11 mouse cellular contexts compared by ENCODE assay signal in genomic region chr15:51502742-51503270, GRCm38 (mm10).
DNase-seq lines count a peak whose midpoint lies in the region; ATAC-seq and TF ChIP-seq lines count a peak whose summit lies in the region.
"Had no signal": no experiment of that assay in that cellular context is flagged by ENCODE, and none has a peak within 500 bp of the region (broad histone marks: within the 10 kb centered on the region; RNA-seq: fewer than 3 reads in every experiment).

No protein-coding gene starts in this region.

- 0 out of 2 replicates have a peak, but pooled peaks have one; percentile 48 for ATAC-seq in forebrain, embryonic 15.5 days (replicated peaks)
- ATAC-seq in limb, embryonic 14.5 days (ENCODE audit: low FRiP score, low read depth), result 0 out of 2 replicates have a peak, but pooled peaks have one; percentile 28
- ATAC-seq: liver, postnatal 0 days had no signal

- H3K9me3 ChIP-seq in heart, embryonic 10.5 days, result no peaks in the 10 kb centered on the region
- H3K9me3 ChIP-seq in forebrain, embryonic 15.5 days, result no peaks in the 10 kb centered on the region
- no peaks in the 10 kb centered on the region for H3K9me3 ChIP-seq in limb, embryonic 14.5 days (ENCODE audit: control insufficient read depth, low read length)
- H3K9me3 ChIP-seq: neural tube, embryonic 12.5 days had no signal

- 58% methylated on average over 10 of the region's 10 CpGs for WGBS in heart, embryonic 10.5 days
- WGBS in forebrain, embryonic 15.5 days, result 23% methylated on average over 10 of the region's 10 CpGs
- WGBS in limb, embryonic 14.5 days, result 19% methylated on average over 10 of the region's 10 CpGs

- H3K36me3 ChIP-seq in heart, embryonic 10.5 days, result no peaks in the 10 kb centered on the region
- no peaks in the 10 kb centered on the region for H3K36me3 ChIP-seq in forebrain, embryonic 15.5 days
- H3K36me3 ChIP-seq in limb, embryonic 14.5 days (ENCODE audit: control insufficient read depth, insufficient read depth, low read length), result no peaks in the 10 kb centered on the region
- H3K36me3 ChIP-seq: neural tube, embryonic 12.5 days had no signal

- 0 out of 2 replicates have a peak overlapping the region, but pooled peaks have one; percentile 26 for H3K9ac ChIP-seq in forebrain, embryonic 15.5 days (replicated peaks)
- peak overlapping the region; percentile 8; the same call in 1 of the 2 replicates for H3K9ac ChIP-seq in limb, embryonic 14.5 days (ENCODE audit: low read depth, low read length, severe bottlenecking)
- H3K9ac ChIP-seq: liver, postnatal 0 days; neural tube, embryonic 12.5 days had no signal

- TF ChIP-seq CTCF in brain, embryonic 14.5 days (IDR thresholded peaks at IDR 0.05; ENCODE audit: borderline replicate concordance, extremely low read depth, insufficient read depth, insufficient read length), result no peak

- H3K4me3 ChIP-seq in heart, embryonic 10.5 days, result no peak overlapping the region
- peak overlapping the region; percentile 18; the same call in 1 of the 2 replicates for H3K4me3 ChIP-seq in forebrain, embryonic 15.5 days
- H3K4me3 ChIP-seq in limb, embryonic 14.5 days (replicated peaks; ENCODE audit: low read length), result peak overlapping the region; percentile 7; the same call in 1 of the 2 replicates
- H3K4me3 ChIP-seq: neural tube, embryonic 12.5 days had no signal

- 0 out of 2 replicates have a peak overlapping the region, but pooled peaks have one; percentile 29 for H3K27ac ChIP-seq in heart, embryonic 10.5 days
- peak overlapping the region; percentile 19; the same call in 1 of the 2 replicates for H3K27ac ChIP-seq in forebrain, embryonic 15.5 days (replicated peaks)
- H3K27ac ChIP-seq in limb, embryonic 14.5 days (replicated peaks; ENCODE audit: low read depth, low read length), result peak overlapping the region; percentile 65
- H3K27ac ChIP-seq: neural tube, embryonic 12.5 days had no signal

- DNase-seq in heart, embryonic 10.5 days (ENCODE audit: low spot score), result no peak
- no peak for DNase-seq in heart, adult 9 months (ENCODE audit: low spot score in 2 of 2)
- DNase-seq in brain, embryonic 14.5 days (ENCODE audit: low read depth), result peak; percentile 67
- no peak for DNase-seq in limb, embryonic 14.5 days (ENCODE audit: low spot score)
- DNase-seq in left cerebral cortex, adult 18-20 months (ENCODE audit: low spot score in 2 of 2), result no peak
- DNase-seq in spleen, postnatal 14 days (ENCODE audit: low spot score in 2 of 2), result no peak
- no peak for DNase-seq in layer of hippocampus, postnatal 10 days (ENCODE audit: low spot score in 2 of 2)
- DNase-seq: heart, postnatal 10 days; liver, postnatal 0 days had no signal

- no peak for TF ChIP-seq POLR2A in brain, embryonic 14.5 days (IDR thresholded peaks at IDR 0.05; ENCODE audit: borderline replicate concordance, extremely low read depth, insufficient read depth, insufficient read length, poor library complexity, severe bottlenecking)
- TF ChIP-seq POLR2A in limb, embryonic 14.5 days (IDR thresholded peaks at IDR 0.05; ENCODE audit: borderline replicate concordance, extremely low read depth, insufficient read depth, insufficient read length), result no peak

- no peaks in the 10 kb centered on the region for H3K27me3 ChIP-seq in heart, embryonic 10.5 days (ENCODE audit: insufficient read depth, poor library complexity, severe bottlenecking)
- H3K27me3 ChIP-seq in forebrain, embryonic 15.5 days, result no peaks in the 10 kb centered on the region
- H3K27me3 ChIP-seq in limb, embryonic 14.5 days (ENCODE audit: control insufficient read depth, insufficient read depth, low read length), result no peaks in the 10 kb centered on the region
- H3K27me3 ChIP-seq: neural tube, embryonic 12.5 days had no signal

- peaks cover 9% of the 10 kb centered on the region; the same call in 1 of the 2 replicates for H3K4me1 ChIP-seq in heart, embryonic 10.5 days
- H3K4me1 ChIP-seq in forebrain, embryonic 15.5 days, result peaks cover 14% of the 10 kb centered on the region
- peaks cover 29% of the 10 kb centered on the region for H3K4me1 ChIP-seq in limb, embryonic 14.5 days (ENCODE audit: control insufficient read depth, insufficient read depth, low read length)
- H3K4me1 ChIP-seq: neural tube, embryonic 12.5 days had no signal

- peak overlapping the region; percentile 42 for H3K4me2 ChIP-seq in forebrain, embryonic 15.5 days (replicated peaks)
- H3K4me2 ChIP-seq in limb, embryonic 14.5 days (replicated peaks; ENCODE audit: low read depth, low read length, severe bottlenecking), result peak overlapping the region; percentile 33
- H3K4me2 ChIP-seq: neural tube, embryonic 12.5 days had no signal
